Mouse (Mus musculus): ENCODE measurements around the gene Dedd2. TPM values are rescaled to one million over a fixed set of nuclear protein-coding genes. Genes with fewer than 3 reads are reported as not detected.

Dedd2 gene
- total and polyA plus RNA-seq, 3 experiments = 10.6 to 13.9 (median 11.7) TPM

DNA sequence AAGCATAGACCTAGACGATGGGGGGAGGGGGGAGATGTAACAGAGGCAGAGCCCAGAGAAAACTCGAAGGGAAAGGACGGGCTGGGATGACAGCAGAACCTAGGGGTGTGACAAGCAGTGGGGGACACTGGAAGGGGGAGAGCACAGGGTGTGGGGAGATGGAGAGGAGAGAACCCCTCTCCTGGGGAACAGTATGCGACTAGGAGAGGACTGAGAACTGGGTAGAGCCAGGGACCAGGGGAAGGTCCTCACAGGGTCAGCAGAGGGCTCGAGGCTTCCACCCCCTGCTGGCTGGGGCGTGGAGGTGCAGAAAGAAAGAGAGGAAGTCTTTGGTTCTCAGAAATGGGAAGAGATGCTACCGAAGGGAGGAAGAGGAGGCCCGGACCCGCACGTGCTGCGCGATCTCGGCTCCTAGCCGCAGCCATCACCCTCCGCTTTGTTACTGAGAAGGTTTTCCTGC, 39.1 kb downstream of the Dedd2 start (continued):
- TF ChIP-seq POLR2A (IDR thresholded peaks at IDR 0.05; ENCODE audit: low read depth, low read length) = peak; percentile 40; the same call in 1 of the 2 replicates
- no peak for TF ChIP-seq RCOR1 (conservative IDR thresholded peaks at IDR 0.05; ENCODE audit: low read depth, low read length)
- no peak for TF ChIP-seq CHD1 (IDR thresholded peaks at IDR 0.05; ENCODE audit: low read depth, low read length)
- peak; percentile 96 for TF ChIP-seq BHLHE40 (IDR thresholded peaks at IDR 0.05; ENCODE audit: low read depth, low read length)
- TF ChIP-seq GABPA (IDR thresholded peaks at IDR 0.05; ENCODE audit: insufficient replicate concordance, low read depth, low read length) = no peak
- no peak for TF ChIP-seq USF1 (IDR thresholded peaks at IDR 0.05; ENCODE audit: low read depth, low read length)

DNA sequence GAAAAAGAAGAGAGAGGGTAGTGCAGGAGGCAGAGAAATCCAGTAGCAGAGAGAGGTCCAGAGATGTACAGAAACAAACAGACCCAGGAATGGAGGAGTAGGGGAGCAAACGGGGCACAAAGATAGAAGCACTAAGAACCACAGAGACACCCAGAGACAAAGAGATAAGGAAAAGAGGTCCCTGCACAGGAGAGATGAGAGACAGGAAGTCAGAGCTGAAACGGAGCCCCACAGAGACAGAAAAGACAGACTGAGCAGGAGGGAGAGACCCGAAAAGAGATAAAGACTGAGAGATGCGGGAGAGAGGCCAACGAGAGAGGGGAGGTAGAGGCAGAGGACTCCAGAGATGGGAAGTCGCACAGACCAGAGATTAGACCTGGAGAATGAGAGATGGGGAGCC, 39.9 kb downstream of the Dedd2 start:
- no peaks in the 10 kb centered on the region for H3K79me2 ChIP-seq (replicated peaks; ENCODE audit: control insufficient read depth, extremely low read depth, insufficient read depth, poor library complexity, severe bottlenecking)
- peak overlapping the region; percentile 88 for H3K4me2 ChIP-seq (ENCODE audit: insufficient read depth, low read depth, poor library complexity, severe bottlenecking)
- in situ Hi-C loops (cut with MboI; ENCODE audit: low pct_ligation_motif_present, low pct_unique_long_range_greater_than_20kb, low sequenced_read_pairs) = loop anchor here (5.0 to 10.0 kb wide), 2 partner anchors 48 to 94 kb away; no protein-coding TSS in a partner anchor
- H3K36me3 ChIP-seq (replicated peaks in 1 of 2; ENCODE audit: control insufficient read depth in 1 of 2, insufficient read depth in 1 of 2, low read length in 1 of 2) = no peaks in the 10 kb centered on the region
- dilution Hi-C loops (cut with MboI; ENCODE audit: extremely low pct_ligation_motif_present, extremely low pct_unique_long_range_greater_than_20kb, low sequenced_read_pairs) = no loop called here
- H3K27ac ChIP-seq (ENCODE audit: insufficient read depth, low read depth) = no peak overlapping the region
- H3K4me1 ChIP-seq (ENCODE audit: control insufficient read depth in 1 of 2, insufficient read depth in 2 of 2) = peaks cover 7 to 37% of the 10 kb centered on the region in 2 experiments; a peak in 3 of 4 replicates
- H3K4me3 ChIP-seq (replicated peaks in 1 of 3; ENCODE audit: low read depth in 2 of 3, low read length in 2 of 3, poor library complexity in 1 of 3) = peak overlapping the region in 2 of 3 experiments; percentile 23 to 60
- no peaks in the 10 kb centered on the region for H3K9me3 ChIP-seq (replicated peaks; ENCODE audit: low read length)
- H3K9ac ChIP-seq (ENCODE audit: insufficient read depth, low read depth) = peak overlapping the region; percentile 15
- peaks cover 61% of the 10 kb centered on the region for H3K27me3 ChIP-seq (replicated peaks)
- TF ChIP-seq USF1 (IDR thresholded peaks at IDR 0.05; ENCODE audit: low read depth, low read length) = no peak
- TF ChIP-seq MXI1 (IDR thresholded peaks at IDR 0.05; ENCODE audit: low read depth, low read length) = no peak
- TF ChIP-seq NRF1 (IDR thresholded peaks at IDR 0.05; ENCODE audit: low read depth, low read length) = no peak
- no peak for TF ChIP-seq ELF1 (IDR thresholded peaks at IDR 0.05; ENCODE audit: low read depth, low read length)
- no peak for TF ChIP-seq POLR2A (IDR thresholded peaks at IDR 0.05; ENCODE audit: low read depth, low read length)
- no peak for TF ChIP-seq MAZ (IDR thresholded peaks at IDR 0.05; ENCODE audit: low read depth, low read length)
- TF ChIP-seq CTCF (conservative IDR thresholded peaks at IDR 0.05 in 1 of 2, IDR thresholded peaks at IDR 0.05 in 1 of 2; ENCODE audit: low read depth in 2 of 2, low read length in 2 of 2) = no peak
- no peak for DNase-seq (ENCODE audit: extremely low read depth)

GRCm38 (mm10) chr7:25179606-25180161, 40.7 kb downstream of the Dedd2 start, which contains the start of gene Pou2f2:
Gene Pou2f2 (minus strand): TSS chr7:25179726.
- Histone ChIP-seq H3K4me2 (ENCODE audit: insufficient read depth, low read depth, poor library complexity, severe bottlenecking) (peak within 1 kb of the TSS; percentile 88), H3K9me3 (replicated peaks; ENCODE audit: low read length) (no peaks in the 10 kb centered on the region), H3K79me2 (replicated peaks; ENCODE audit: control insufficient read depth, extremely low read depth, insufficient read depth, poor library complexity, severe bottlenecking) (no peaks in the 10 kb centered on the region), H3K4me3 (replicated peaks in 1 of 3; ENCODE audit: low read depth in 2 of 3, low read length in 2 of 3, poor library complexity in 1 of 3) (peak within 1 kb of the TSS; percentile 23 to 60 (median 32)), H3K9ac (ENCODE audit: insufficient read depth, low read depth) (peak within 1 kb of the TSS; percentile 15), H3K27ac (ENCODE audit: insufficient read depth, low read depth) (no peak within 1 kb of the TSS), H3K27me3 (replicated peaks) (peaks cover 69% of the 10 kb centered on the region), H3K36me3 (replicated peaks in 1 of 2; ENCODE audit: control insufficient read depth in 1 of 2, insufficient read depth in 1 of 2, low read length in 1 of 2) (no peaks in the 10 kb centered on the region), H3K4me1 (ENCODE audit: control insufficient read depth in 1 of 2, insufficient read depth in 2 of 2) (peaks cover 7 to 37% of the 10 kb centered on the region in 2 experiments; a peak in 3 of 4 replicates)
- in situ Hi-C loops (cut with MboI; ENCODE audit: low pct_ligation_motif_present, low pct_unique_long_range_greater_than_20kb, low sequenced_read_pairs) (loop anchor here (5.0 to 10.0 kb wide), 2 partner anchors 47 to 95 kb away; no protein-coding TSS in a partner anchor), dilution Hi-C loops (cut with MboI; ENCODE audit: extremely low pct_ligation_motif_present, extremely low pct_unique_long_range_greater_than_20kb, low sequenced_read_pairs) (no loop called here)
- DNase-seq (ENCODE audit: extremely low read depth) = peak; percentile 31
- no peak for TF ChIP-seq GABPA (IDR thresholded peaks at IDR 0.05; ENCODE audit: insufficient replicate concordance, low read depth, low read length)
- TF ChIP-seq ETS1 (conservative IDR thresholded peaks at IDR 0.05; ENCODE audit: low read depth, low read length) = no peak
- TF ChIP-seq E2F4 (IDR thresholded peaks at IDR 0.05; ENCODE audit: insufficient replicate concordance, low read depth, low read length) = no peak
- TF ChIP-seq MXI1 (IDR thresholded peaks at IDR 0.05; ENCODE audit: low read depth, low read length) = peak; percentile 61
- peak; percentile 90 for TF ChIP-seq UBTF (IDR thresholded peaks at IDR 0.05; ENCODE audit: low read depth, low read length)
- TF ChIP-seq USF2 (conservative IDR thresholded peaks at IDR 0.05; ENCODE audit: low read depth, low read length) = no peak
- TF ChIP-seq RCOR1 (conservative IDR thresholded peaks at IDR 0.05; ENCODE audit: low read depth, low read length) = no peak
- no peak for TF ChIP-seq CHD2 (IDR thresholded peaks at IDR 0.05; ENCODE audit: low read length)
- TF ChIP-seq ZC3H11A (IDR thresholded peaks at IDR 0.05; ENCODE audit: low read depth, low read length) = no peak
- no peak for TF ChIP-seq JUN (IDR thresholded peaks at IDR 0.05; ENCODE audit: insufficient read depth, low read depth, low read length)
- no peak for TF ChIP-seq EP300 (IDR thresholded peaks at IDR 0.05; ENCODE audit: low read length)
- no peak for TF ChIP-seq TBP (conservative IDR thresholded peaks at IDR 0.05; ENCODE audit: low read depth, low read length)
- TF ChIP-seq POLR2A (IDR thresholded peaks at IDR 0.05; ENCODE audit: low read depth, low read length) = no peak
- no peak for TF ChIP-seq MAFK (IDR thresholded peaks at IDR 0.05; ENCODE audit: insufficient replicate concordance, low read length)
- TF ChIP-seq KAT2A (IDR thresholded peaks at IDR 0.05; ENCODE audit: insufficient replicate concordance, low read length) = no peak
- no peak for TF ChIP-seq BHLHE40 (IDR thresholded peaks at IDR 0.05; ENCODE audit: low read depth, low read length)
- peak in 1 of 2 experiments; percentile 41; a peak in 2 of 4 replicates for TF ChIP-seq CTCF (conservative IDR thresholded peaks at IDR 0.05 in 1 of 2, IDR thresholded peaks at IDR 0.05 in 1 of 2; ENCODE audit: low read depth in 2 of 2, low read length in 2 of 2)
- no peak for TF ChIP-seq CHD1 (IDR thresholded peaks at IDR 0.05; ENCODE audit: low read depth, low read length)
- TF ChIP-seq HCFC1 (IDR thresholded peaks at IDR 0.05; ENCODE audit: low read depth, low read length) = no peak
- TF ChIP-seq JUND (conservative IDR thresholded peaks at IDR 0.05; ENCODE audit: low read depth, low read length) = no peak
- TF ChIP-seq MAZ (IDR thresholded peaks at IDR 0.05; ENCODE audit: low read depth, low read length) = 0 out of 2 replicates have a peak, but pooled peaks have one; percentile 57
- TF ChIP-seq POLR2AphosphoS2 (IDR thresholded peaks at IDR 0.05; ENCODE audit: low read depth, low read length) = no peak
- no peak; the same call in 1 of the 2 replicates for TF ChIP-seq MAX (IDR thresholded peaks at IDR 0.05; ENCODE audit: low read length)
- TF ChIP-seq IRF4 (IDR thresholded peaks at IDR 0.05; ENCODE audit: low read depth, low read length) = no peak
